ENCODE assay signal across 8 mouse cellular contexts in genomic region chr5:140262401-140262800, GRCm38 (mm10).
"Had no signal": no experiment of that assay in that cellular context is flagged by ENCODE, and none has a peak within 500 bp of the region (broad histone marks: within the 10 kb centered on the region; RNA-seq: fewer than 3 reads in every experiment).

No protein-coding gene starts in this region.

- H3K27me3 ChIP-seq: liver, embryonic 15.5 days; neural tube, embryonic 13.5 days had no signal

- DNase-seq: kidney, adult 8-10 months; kidney, postnatal 25 days; lung, adult 2 months; lung, postnatal 4 days; right cerebral cortex, postnatal 14 days had no signal

- H3K27ac ChIP-seq: limb, embryonic 10.5 days; liver, embryonic 15.5 days; neural tube, embryonic 13.5 days had no signal

- H3K4me3 ChIP-seq: limb, embryonic 10.5 days; liver, embryonic 15.5 days; neural tube, embryonic 13.5 days had no signal
